ENCODE assay signal across 8 mouse cellular contexts in the genomic region with DNA sequence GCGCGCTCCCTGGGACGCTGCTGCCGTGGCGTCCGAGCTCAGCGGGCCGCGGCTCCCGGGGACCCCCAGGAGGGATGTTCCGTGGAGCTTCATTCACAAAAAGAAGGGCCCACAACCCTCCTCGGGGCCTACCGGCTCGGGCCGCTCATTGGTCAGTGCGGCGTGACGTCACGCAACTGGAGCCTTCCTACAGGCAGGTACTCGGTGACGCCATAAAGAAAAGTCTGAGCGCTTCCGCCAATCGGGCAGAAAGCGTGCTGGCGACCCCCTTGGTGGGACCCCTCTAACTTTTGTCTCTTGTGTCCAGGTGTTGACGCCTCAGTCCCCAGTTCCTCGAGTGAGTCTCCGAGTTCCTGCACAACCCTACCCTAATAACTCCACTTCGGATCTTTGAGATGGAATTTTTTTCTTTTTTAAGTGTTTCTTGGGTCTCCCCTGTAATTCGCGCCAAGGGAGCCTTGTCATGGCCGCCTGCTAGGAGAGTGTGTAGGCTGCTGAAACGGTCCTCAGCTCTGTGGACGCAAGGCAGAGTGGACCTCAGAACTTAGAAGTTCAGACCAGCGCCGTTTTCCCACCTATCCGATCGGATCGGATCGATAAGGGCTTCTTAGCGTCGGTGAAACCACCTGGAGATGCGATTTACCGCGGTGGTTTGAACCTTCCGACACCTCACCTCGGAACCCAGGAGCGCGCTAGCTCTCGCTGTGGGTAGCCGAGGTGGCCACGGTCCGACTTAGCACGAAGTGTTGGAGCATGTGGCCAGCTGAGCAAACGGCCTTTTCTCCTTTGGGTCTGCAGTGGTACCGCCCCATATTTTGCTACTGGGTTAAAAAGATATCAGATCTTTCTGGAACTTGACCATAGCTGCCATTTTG. TPM values are rescaled to one million over a fixed set of nuclear protein-coding genes. Genes with fewer than 3 reads are reported as not detected.
DNase-seq lines count a peak whose midpoint lies in the region; ATAC-seq and TF ChIP-seq lines count a peak whose summit lies in the region.

Gene Cdc14b, minus strand, starts transcription at position 412 of the 875 bp plus-strand sequence.

- no peaks in the 10 kb centered on the region for H3K36me3 ChIP-seq in limb, embryonic 14.5 days (ENCODE audit: control insufficient read depth, insufficient read depth, low read length)
- no peaks in the 10 kb centered on the region for H3K36me3 ChIP-seq in midbrain, embryonic 15.5 days (replicated peaks)

- peak; percentile 68; the same call in 1 of the 2 replicates for TF ChIP-seq POLR2A in limb, embryonic 14.5 days (IDR thresholded peaks at IDR 0.05; ENCODE audit: borderline replicate concordance, extremely low read depth, insufficient read depth, insufficient read length)

- under 1% methylated on average over 57 of the region's 57 CpGs for WGBS in limb, embryonic 14.5 days
- WGBS in midbrain, embryonic 15.5 days: under 1% methylated on average over 55 of the region's 57 CpGs

- no peak within 1 kb of the TSS for H3K27ac ChIP-seq in limb, embryonic 14.5 days (replicated peaks; ENCODE audit: low read depth, low read length)
- H3K27ac ChIP-seq in midbrain, embryonic 15.5 days: no peak within 1 kb of the TSS

- no peaks in the 10 kb centered on the region for H3K4me1 ChIP-seq in limb, embryonic 14.5 days (ENCODE audit: control insufficient read depth, insufficient read depth, low read length)
- peaks cover 19% of the 10 kb centered on the region for H3K4me1 ChIP-seq in midbrain, embryonic 15.5 days

- peak; percentile 96 for ATAC-seq in limb, embryonic 14.5 days (ENCODE audit: low FRiP score, low read depth)
- ATAC-seq in midbrain, embryonic 15.5 days (replicated peaks): peak; percentile 98

- H3K4me2 ChIP-seq in limb, embryonic 14.5 days (replicated peaks; ENCODE audit: low read depth, low read length, severe bottlenecking): peak within 1 kb of the TSS; percentile 100
- peak within 1 kb of the TSS; percentile 99 for H3K4me2 ChIP-seq in midbrain, embryonic 15.5 days

- DNase-seq in layer of hippocampus, adult 11-12 months (ENCODE audit: low spot score): peak; percentile 73
- no peak for DNase-seq in layer of hippocampus, adult 9-10 months (ENCODE audit: low spot score)
- DNase-seq in embryo, embryonic 9.5 days (ENCODE audit: extremely low spot score): peak; percentile 94
- peak; percentile 54 to 64 for DNase-seq in heart, adult 9 months (ENCODE audit: low spot score in 2 of 2)
- peak; percentile 70 to 78 for DNase-seq in kidney, adult 8-10 months
- DNase-seq in limb, embryonic 14.5 days (ENCODE audit: low spot score): peak; percentile 96
- DNase-seq in spleen, postnatal 10 days (ENCODE audit: low spot score in 2 of 2): peak; percentile 17 to 55

- H3K27me3 ChIP-seq in limb, embryonic 14.5 days (ENCODE audit: control insufficient read depth, insufficient read depth, low read length): no peaks in the 10 kb centered on the region
- H3K27me3 ChIP-seq in midbrain, embryonic 15.5 days (replicated peaks): peaks cover 28% of the 10 kb centered on the region

- peak within 1 kb of the TSS; percentile 71 for H3K9ac ChIP-seq in limb, embryonic 14.5 days (ENCODE audit: low read depth, low read length, severe bottlenecking)
- H3K9ac ChIP-seq in midbrain, embryonic 15.5 days: peak within 1 kb of the TSS; percentile 48

- H3K9me3 ChIP-seq in limb, embryonic 14.5 days (ENCODE audit: control insufficient read depth, low read length): no peaks in the 10 kb centered on the region
- no peaks in the 10 kb centered on the region for H3K9me3 ChIP-seq in midbrain, embryonic 15.5 days

- H3K4me3 ChIP-seq in limb, embryonic 14.5 days (replicated peaks; ENCODE audit: low read length): peak within 1 kb of the TSS; percentile 85
- peak within 1 kb of the TSS; percentile 79 for H3K4me3 ChIP-seq in midbrain, embryonic 15.5 days

RNA-seq across cellular contexts. Expression of gene Cdc14b, which starts in this region (rescaled TPM):
- polyA plus RNA-seq in limb, embryonic 14.5 days (2012; rRNA removed): 15.3 TPM in 2 replicates
- polyA plus RNA-seq in limb, embryonic 14.5 days (2014; fragmentation: Nextera tagmentation; extraction: Ambion mirVana): 16.1 and 18.2 TPM in 2 replicates
- 2.4 and 2.5 TPM in 2 replicates for polyA plus RNA-seq in midbrain, embryonic 15.5 days (2015; fragmentation: Nextera tagmentation; extraction: Ambion mirVana)
